ENCODE assay signal across 12 mouse cellular contexts in genomic region chr17:72043667-72044390, GRCm38 (mm10).
DNase-seq lines count a peak whose midpoint lies in the region; ATAC-seq and TF ChIP-seq lines count a peak whose summit lies in the region.
"Had no signal": no experiment of that assay in that cellular context is flagged by ENCODE, and none has a peak within 500 bp of the region (broad histone marks: within the 10 kb centered on the region; RNA-seq: fewer than 3 reads in every experiment).

No protein-coding gene starts in this region.

- H3K4me2 ChIP-seq in hindbrain, embryonic 16.5 days (ENCODE audit: low read length), result peak overlapping the region; percentile 19; the same call in 1 of the 2 replicates
- H3K4me2 ChIP-seq: embryonic facial prominence, embryonic 12.5 days; liver, embryonic 11.5 days had no signal

- H3K36me3 ChIP-seq in hindbrain, embryonic 16.5 days (ENCODE audit: control insufficient read depth, insufficient read depth, low read length), result no peaks in the 10 kb centered on the region
- H3K36me3 ChIP-seq in hindbrain, embryonic 10.5 days, result no peaks in the 10 kb centered on the region
- H3K36me3 ChIP-seq: embryonic facial prominence, embryonic 12.5 days had no signal

- no peak overlapping the region for H3K4me3 ChIP-seq in hindbrain, embryonic 16.5 days (ENCODE audit: low read length)
- H3K4me3 ChIP-seq in hindbrain, embryonic 10.5 days, result no peak overlapping the region
- H3K4me3 ChIP-seq in gastrocnemius, adult 2 months, result no peak overlapping the region
- H3K4me3 ChIP-seq: embryonic facial prominence, embryonic 12.5 days had no signal

- no peak for TF ChIP-seq CTCF in gastrocnemius, adult 2 months (IDR thresholded peaks at IDR 0.05)

- H3K27ac ChIP-seq in hindbrain, embryonic 16.5 days (ENCODE audit: low read depth, low read length), result peak overlapping the region; percentile 24
- H3K27ac ChIP-seq in hindbrain, embryonic 10.5 days, result no peak overlapping the region
- H3K27ac ChIP-seq in gastrocnemius, adult 2 months, result no peak overlapping the region; the same call in 1 of the 2 replicates
- H3K27ac ChIP-seq: embryonic facial prominence, embryonic 12.5 days had no signal

- H3K9ac ChIP-seq in hindbrain, embryonic 16.5 days (ENCODE audit: low read depth, low read length), result no peak overlapping the region
- H3K9ac ChIP-seq: embryonic facial prominence, embryonic 12.5 days had no signal

- ATAC-seq in hindbrain, embryonic 16.5 days, result 0 out of 2 replicates have a peak, but pooled peaks have one; percentile 29
- ATAC-seq: lung, postnatal 0 days had no signal

- peak; percentile 20 for DNase-seq in cerebellum, adult 9-10 months
- no peak for DNase-seq in cerebellum, adult 18-20 months
- DNase-seq in hindbrain, embryonic 10.5 days (ENCODE audit: low spot score), result no peak
- DNase-seq in right cerebral cortex, adult 2 months (ENCODE audit: low spot score in 2 of 2), result peak; percentile 16 to 17
- DNase-seq in right cerebral cortex, postnatal 25 days, result no peak
- no peak for DNase-seq in B cell, adult 2 months
- no peak for DNase-seq in gastrocnemius, adult 2 months
- DNase-seq: adrenal gland, adult 8-10 months had no signal

- WGBS in hindbrain, embryonic 16.5 days, result 55% methylated on average over 11 of the region's 11 CpGs
- WGBS in hindbrain, embryonic 10.5 days, result 83% methylated on average over 11 of the region's 11 CpGs

- H3K27me3 ChIP-seq in hindbrain, embryonic 16.5 days (replicated peaks; ENCODE audit: control insufficient read depth, insufficient read depth, low read length), result no peaks in the 10 kb centered on the region
- no peaks in the 10 kb centered on the region for H3K27me3 ChIP-seq in hindbrain, embryonic 10.5 days (ENCODE audit: insufficient read depth, poor library complexity, severe bottlenecking)
- H3K27me3 ChIP-seq: embryonic facial prominence, embryonic 12.5 days had no signal

- peaks cover 16% of the 10 kb centered on the region for H3K4me1 ChIP-seq in hindbrain, embryonic 16.5 days (ENCODE audit: control insufficient read depth, insufficient read depth, low read depth, low read length)
- H3K4me1 ChIP-seq in hindbrain, embryonic 10.5 days (replicated peaks), result 0 out of 2 replicates have a peak, but pooled peaks cover 3% of the 10 kb centered on the region
- H3K4me1 ChIP-seq: embryonic facial prominence, embryonic 12.5 days had no signal

- H3K9me3 ChIP-seq in hindbrain, embryonic 16.5 days (ENCODE audit: control insufficient read depth, low read length), result no peaks in the 10 kb centered on the region
- no peaks in the 10 kb centered on the region for H3K9me3 ChIP-seq in hindbrain, embryonic 10.5 days
- H3K9me3 ChIP-seq: embryonic facial prominence, embryonic 12.5 days had no signal

- intact Hi-C loops in gastrocnemius, adult 2 months (cut with DNase I), result no loop called here

Comparison
In these comparisons a context has a peak if more than half of its experiments do, and no peak if none do; other contexts are left out.
1. DNase-seq: peak in cerebellum, adult 9-10 months (single experiment) and right cerebral cortex, adult 2 months (2 of 2); none in cerebellum, adult 18-20 months (0 of 2), hindbrain, embryonic 10.5 days (single experiment), right cerebral cortex, postnatal 25 days (single experiment), B cell, adult 2 months (0 of 2) and gastrocnemius, adult 2 months (single experiment).